Mouse (Mus musculus) hindbrain, postnatal 0 days (tissue): Measurements from ENCODE around the gene Fignl2. TPM values are rescaled to one million over a fixed set of nuclear protein-coding genes. Genes with fewer than 3 reads are reported as not detected.

Experiments
- ATAC-seq: fragments of 200-750 bp; cut with Nextera tagmentation; 2 replicates; pipeline ENCODE4 v1.8.0; 2017; ENCODE audit warnings: mild to moderate bottlenecking, moderate TSS enrichment, moderate library complexity
- DNase-seq: peaks from one replicate; pipeline ENCODE4 v3.0.0-alpha.2; 2015; ENCODE audit warnings: low spot score
- H3K27ac ChIP-seq: fragments of 300-500 bp; sonication (generic); 2 replicates; pipeline ENCODE4 v1.5.1; 2014; ENCODE audit warnings: mild to moderate bottlenecking
- H3K27me3 ChIP-seq: fragments of 300-500 bp; sonication (generic); 2 replicates; pipeline ENCODE4 v1.6.1; 2014; ENCODE audit warnings: low read length, mixed read lengths; ENCODE audit not compliant: insufficient read depth
- H3K36me3 ChIP-seq: fragments of 300-500 bp; sonication (generic); 2 replicates; pipeline ENCODE4 v1.6.1; 2014; ENCODE audit warnings: low read length, mixed read lengths; ENCODE audit not compliant: insufficient read depth
- H3K4me1 ChIP-seq: fragments of 300-500 bp; sonication (generic); 2 replicates; pipeline ENCODE4 v1.6.1; 2014; ENCODE audit warnings: antibody characterized with exemption, low read length, mixed read lengths; ENCODE audit not compliant: insufficient read depth
- H3K4me2 ChIP-seq: fragments of 300-500 bp; sonication (generic); 2 replicates; pipeline ENCODE4 v1.6.1; 2014; ENCODE audit warnings: low read depth, mild to moderate bottlenecking, low read length, moderate library complexity, mixed read lengths
- H3K4me3 ChIP-seq: fragments of 300-500 bp; sonication (generic); 2 replicates; pipeline ENCODE4 v1.5.1; 2014; ENCODE audit warnings: low read length
- H3K9ac ChIP-seq: fragments of 300-500 bp; sonication (generic); replicated peaks from 2 replicates; pipeline ENCODE4 v1.6.1; 2014; ENCODE audit warnings: mild to moderate bottlenecking, low read length, moderate library complexity, mixed read lengths
- H3K9me3 ChIP-seq: fragments of 300-500 bp; sonication (generic); 2 replicates; pipeline ENCODE4 v1.6.1; 2016; ENCODE audit warnings: low read length, mixed read lengths
- CTCF ChIP-seq: IDR thresholded peaks from 2 replicates; pipeline ENCODE4 v1.5.1; 2016; ENCODE audit warnings: antibody characterized with exemption, control low read depth, low read depth
- WGBS: fragments of 180-500 bp; shearing (Covaris S2); extraction: QIAGEN DNeasy Blood & Tissue Kit; methylation state at CpG from one replicate; pipeline ENCODE4 v1.1.7; 2014; 5-methylcytosine and 5-hydroxymethylcytosine counted together
- polyA plus RNA-seq: library from polyadenylated mRNA; unstranded; fragments of >200 nt; fragmentation: Nextera tagmentation; extraction: Ambion mirVana; gene quantifications from 2 replicates; pipeline ENCODE4 v1.2.1, GENCODE M21; 2015
- total RNA-seq: library from RNA; depleted of rRNA; stranded (reverse); fragments of >200 nt; gene quantifications from 2 replicates; pipeline ENCODE4 v1.2.3, GENCODE M21; 2014

The Fignl2 gene
- total and polyA plus RNA-seq, 2 experiments from 2014 or later: 0.10 to 4.0 TPM

GRCm38 (mm10) chr15:101060280-101060852 lies 18.0 kb downstream of the Fignl2 start:
- Histone ChIP-seq H3K36me3 (no peaks in the 10 kb centered on the region), H3K9ac (no peak overlapping the region), H3K4me3 (no peak overlapping the region), H3K27ac (no peak overlapping the region), H3K4me2 (no peak overlapping the region), H3K27me3 (0 out of 2 replicates have a peak, but pooled peaks cover 3% of the 10 kb centered on the region), H3K9me3 (no peaks in the 10 kb centered on the region), H3K4me1 (peaks cover 6% of the 10 kb centered on the region; the same call in 1 of the 2 replicates)
- no peak for ATAC-seq
- DNase-seq: no peak
- TF ChIP-seq CTCF: no peak
- WGBS: 43% methylated on average over 11 of the region's 11 CpGs

DNA sequence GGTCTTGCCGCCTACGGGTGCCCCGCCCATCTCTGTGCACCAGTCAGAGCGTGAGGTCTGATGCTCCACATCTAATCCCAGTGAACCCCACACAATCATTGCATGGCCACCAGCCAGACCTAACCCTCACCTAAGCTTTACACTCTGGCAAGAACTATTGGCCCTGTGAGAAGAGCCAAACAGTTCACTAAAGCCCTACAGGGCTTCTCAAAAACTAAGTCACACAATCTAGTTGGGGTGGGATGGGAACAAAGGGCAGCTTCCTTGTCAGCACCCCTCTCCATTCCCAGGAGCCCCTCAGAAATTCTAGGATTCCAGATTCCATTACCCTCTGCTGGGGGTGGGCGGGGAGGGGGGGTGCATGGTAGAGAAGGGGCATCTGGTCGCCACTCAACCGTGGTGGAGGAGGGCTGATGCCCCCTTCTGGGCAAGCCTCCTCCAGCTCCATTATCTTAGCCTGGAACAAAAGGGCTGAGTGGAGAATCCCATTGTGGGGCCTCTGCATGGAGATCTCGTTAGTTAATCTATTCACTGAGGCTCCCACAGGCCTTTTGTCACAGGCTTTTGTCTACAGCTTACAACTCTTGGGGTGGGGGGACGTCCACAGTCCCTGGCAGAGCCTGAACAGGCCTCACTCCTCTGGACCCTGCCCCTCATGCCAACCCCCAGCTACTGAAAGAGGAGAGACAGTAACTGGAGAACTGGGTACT lies 18.6 kb downstream of the Fignl2 start:
- Histone ChIP-seq H3K4me3 (no peak overlapping the region), H3K9me3 (no peaks in the 10 kb centered on the region), H3K36me3 (no peaks in the 10 kb centered on the region), H3K27me3 (0 out of 2 replicates have a peak, but pooled peaks cover 5% of the 10 kb centered on the region), H3K4me2 (no peak overlapping the region), H3K4me1 (no peaks in the 10 kb centered on the region), H3K9ac (no peak overlapping the region), H3K27ac (no peak overlapping the region)
- no peak for TF ChIP-seq CTCF
- ATAC-seq: no peak
- WGBS: 18% methylated on average over 9 of the region's 9 CpGs
- DNase-seq: no peak

DNA sequence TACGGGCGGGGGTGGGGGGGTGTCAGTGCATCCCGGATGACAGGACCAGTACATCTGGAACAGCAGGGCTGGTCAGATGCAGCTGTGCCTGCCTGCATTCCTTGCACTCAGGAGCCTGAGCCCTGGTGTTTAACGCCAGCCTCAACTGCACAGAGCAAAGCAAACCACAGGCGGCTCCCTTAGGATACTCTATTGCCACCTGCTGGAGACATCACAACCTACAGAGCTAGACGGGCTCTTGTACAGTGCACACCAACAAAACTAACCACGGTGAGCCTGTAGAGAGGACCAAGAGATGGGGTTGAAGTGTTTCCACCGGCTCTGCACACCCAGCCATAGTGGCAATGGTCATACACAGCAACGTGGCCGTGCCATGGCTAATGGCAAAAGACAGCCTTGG lies 22.1 kb downstream of the Fignl2 start:
- H3K36me3 ChIP-seq: no peaks in the 10 kb centered on the region
- H3K4me2 ChIP-seq: no peak overlapping the region
- DNase-seq (peak; percentile 85), ATAC-seq (peak; percentile 79)
- H3K27ac ChIP-seq: no peak overlapping the region
- H3K9ac ChIP-seq: no peak overlapping the region
- no peaks in the 10 kb centered on the region for H3K9me3 ChIP-seq
- H3K4me1 ChIP-seq: peaks cover 3% of the 10 kb centered on the region; the same call in 1 of the 2 replicates
- 36% methylated on average over 10 of the region's 10 CpGs for WGBS
- no peak overlapping the region for H3K4me3 ChIP-seq
- peaks cover 24% of the 10 kb centered on the region for H3K27me3 ChIP-seq
- peak; percentile 82 for TF ChIP-seq CTCF

DNA sequence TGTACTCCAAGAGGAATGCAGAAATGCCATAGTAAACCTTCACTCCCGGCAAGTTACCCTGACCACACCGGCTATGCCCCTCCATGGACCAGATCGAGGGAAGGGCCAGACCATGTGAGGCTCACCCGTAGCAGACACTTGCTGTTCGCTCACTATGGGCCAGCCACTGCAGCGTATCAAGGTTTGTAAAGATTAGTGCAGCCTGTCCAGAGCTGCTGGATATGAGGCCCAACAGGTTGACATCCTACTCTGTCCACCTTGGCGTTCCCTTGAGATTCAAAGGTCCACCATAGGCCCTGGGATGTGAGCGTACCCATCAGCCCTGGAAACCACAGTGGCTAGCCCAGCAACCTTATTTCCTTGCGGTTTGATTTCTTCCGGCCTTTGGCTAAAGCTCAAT lies 23.8 kb downstream of the Fignl2 start:
- no peaks in the 10 kb centered on the region for H3K36me3 ChIP-seq
- peaks cover 24% of the 10 kb centered on the region for H3K27me3 ChIP-seq
- H3K9me3 ChIP-seq: no peaks in the 10 kb centered on the region
- DNase-seq (no peak), ATAC-seq (no peak)
- H3K4me2 ChIP-seq: no peak overlapping the region
- WGBS: 80% methylated on average over 10 of the region's 10 CpGs
- H3K4me3 ChIP-seq: no peak overlapping the region
- peaks cover 3% of the 10 kb centered on the region; the same call in 1 of the 2 replicates for H3K4me1 ChIP-seq
- H3K27ac ChIP-seq: no peak overlapping the region
- no peak for TF ChIP-seq CTCF
- H3K9ac ChIP-seq: no peak overlapping the region

GRCm38 (mm10) chr15:101053832-101054459 lies 24.4 kb downstream of the Fignl2 start:
- no peaks in the 10 kb centered on the region for H3K36me3 ChIP-seq
- TF ChIP-seq CTCF: no peak
- H3K9me3 ChIP-seq: no peaks in the 10 kb centered on the region
- peak overlapping the region; percentile 54 for H3K4me2 ChIP-seq
- H3K4me3 ChIP-seq: peak overlapping the region; percentile 36
- ATAC-seq (no peak), DNase-seq (no peak)
- 18% methylated on average over 50 of the region's 65 CpGs for WGBS
- H3K27me3 ChIP-seq: peaks cover 24% of the 10 kb centered on the region
- H3K9ac ChIP-seq: no peak overlapping the region
- no peak overlapping the region for H3K27ac ChIP-seq
- peaks cover 3% of the 10 kb centered on the region; the same call in 1 of the 2 replicates for H3K4me1 ChIP-seq

- TF ChIP-seq CTCF: no peak
- peaks cover 3% of the 10 kb centered on the region; the same call in 1 of the 2 replicates for H3K4me1 ChIP-seq
- no peaks in the 10 kb centered on the region for H3K36me3 ChIP-seq
- peak overlapping the region; percentile 36 for H3K4me3 ChIP-seq
- 14% methylated on average over 99 of the region's 120 CpGs for WGBS
- H3K4me2 ChIP-seq: peak overlapping the region; percentile 54
- H3K9ac ChIP-seq: no peak overlapping the region
- ATAC-seq (no peak), DNase-seq (peak; percentile 59)
- H3K27ac ChIP-seq: no peak overlapping the region
- peaks cover 29% of the 10 kb centered on the region for H3K27me3 ChIP-seq
- no peaks in the 10 kb centered on the region for H3K9me3 ChIP-seq
These were observed 25.5 kb downstream of the Fignl2 start for GRCm38 (mm10) chr15:101052560-101053501.
